13 mouse cellular contexts compared by ENCODE assay signal in genomic region chr6:144498177-144498576, GRCm38 (mm10).
DNase-seq lines count a peak whose midpoint lies in the region; ATAC-seq and TF ChIP-seq lines count a peak whose summit lies in the region.
"Had no signal": no experiment of that assay in that cellular context is flagged by ENCODE, and none has a peak within 500 bp of the region (broad histone marks: within the 10 kb centered on the region; RNA-seq: fewer than 3 reads in every experiment).

No protein-coding gene starts in this region.

- 73% methylated on average over 5 of the region's 5 CpGs for WGBS in liver, embryonic 14.5 days (ENCODE audit: insufficient replicate concordance)
- 88% methylated on average over 5 of the region's 5 CpGs for WGBS in liver, embryonic 11.5 days

- H3K9ac ChIP-seq in liver, embryonic 14.5 days (replicated peaks): no peak overlapping the region
- H3K9ac ChIP-seq in liver, embryonic 11.5 days (ENCODE audit: low read depth, low read length): no peak overlapping the region
- H3K9ac ChIP-seq: forebrain, embryonic 13.5 days had no signal

- H3K4me1 ChIP-seq in liver, embryonic 14.5 days (replicated peaks; ENCODE audit: control insufficient read depth in 2 of 2, insufficient read depth in 2 of 2, low read length in 1 of 2): no peaks in the 10 kb centered on the region
- H3K4me1 ChIP-seq in liver, embryonic 11.5 days (replicated peaks; ENCODE audit: control insufficient read depth, insufficient read depth, low read length): no peaks in the 10 kb centered on the region

- peak; percentile 57 for TF ChIP-seq CTCF in liver, embryonic 14.5 days (IDR thresholded peaks at IDR 0.05; ENCODE audit: low read depth)

- H3K36me3 ChIP-seq in liver, embryonic 14.5 days (replicated peaks; ENCODE audit: control insufficient read depth, insufficient read depth, low read depth): no peaks in the 10 kb centered on the region
- H3K36me3 ChIP-seq in liver, embryonic 11.5 days (ENCODE audit: control insufficient read depth, insufficient read depth, low read length): no peaks in the 10 kb centered on the region

- TF ChIP-seq EP300 in liver, embryonic 14.5 days (IDR thresholded peaks at IDR 0.05; ENCODE audit: low read depth): no peak

- H3K4me2 ChIP-seq in liver, embryonic 14.5 days (ENCODE audit: low read depth): no peak overlapping the region
- no peak overlapping the region for H3K4me2 ChIP-seq in liver, embryonic 11.5 days
- H3K4me2 ChIP-seq: forebrain, embryonic 13.5 days had no signal

- no peaks in the 10 kb centered on the region for H3K9me3 ChIP-seq in liver, embryonic 14.5 days (ENCODE audit: control insufficient read depth, low read length)
- peaks cover 4% of the 10 kb centered on the region; the same call in 1 of the 2 replicates for H3K9me3 ChIP-seq in liver, embryonic 11.5 days (ENCODE audit: control insufficient read depth, low read length)
- H3K9me3 ChIP-seq: forebrain, embryonic 13.5 days had no signal

- H3K27ac ChIP-seq in liver, embryonic 14.5 days: no peak overlapping the region
- H3K27ac ChIP-seq in liver, embryonic 11.5 days (ENCODE audit: low read depth, low read length): no peak overlapping the region
- H3K27ac ChIP-seq: forebrain, embryonic 13.5 days; macrophage had no signal

- no peak for ATAC-seq in CD4-positive, CD25-positive, alpha-beta regulatory T cell, adult 4 months
- ATAC-seq in liver, embryonic 14.5 days (ENCODE audit: insufficient read depth): no peak
- no peak for ATAC-seq in liver, embryonic 11.5 days (replicated peaks; ENCODE audit: low FRiP score)
- ATAC-seq: activated CD4-positive, CD25-positive, alpha-beta regulatory T cell, adult 4 months; forebrain, embryonic 13.5 days had no signal

- no peak overlapping the region for H3K4me3 ChIP-seq in liver, embryonic 14.5 days (ENCODE audit: insufficient read depth in 1 of 2, low read depth in 2 of 2, low read length in 2 of 2)
- H3K4me3 ChIP-seq in liver, embryonic 11.5 days (ENCODE audit: low read depth, low read length): no peak overlapping the region
- H3K4me3 ChIP-seq: forebrain, embryonic 13.5 days had no signal

- H3K27me3 ChIP-seq in liver, embryonic 14.5 days (ENCODE audit: control insufficient read depth, insufficient read depth, low read length): no peaks in the 10 kb centered on the region
- no peaks in the 10 kb centered on the region for H3K27me3 ChIP-seq in liver, embryonic 11.5 days (replicated peaks; ENCODE audit: control insufficient read depth, insufficient read depth, low read length)
- H3K27me3 ChIP-seq: forebrain, embryonic 13.5 days had no signal

- peak; percentile 29 for DNase-seq in CD4-positive, CD25-positive, alpha-beta regulatory T cell, adult 2 months (ENCODE audit: low read depth, low spot score)
- no peak for DNase-seq in liver, embryonic 14.5 days (ENCODE audit: low read depth in 3 of 3, low spot score in 3 of 3)
- no peak for DNase-seq in liver, embryonic 11.5 days (ENCODE audit: low spot score)
- DNase-seq in ZHBTc4 (ENCODE audit: low read depth, low spot score): peak; percentile 68
- DNase-seq in thymus, postnatal 0 days (ENCODE audit: low spot score): peak; percentile 5
- DNase-seq in gastrocnemius, postnatal 4 days (ENCODE audit: low spot score in 2 of 2): no peak
- DNase-seq in MN1 (ENCODE audit: low spot score): no peak
- DNase-seq: gastrocnemius, postnatal 36 days; left cerebral cortex, postnatal 4 days had no signal

Comparison
In these comparisons a context has a peak if more than half of its experiments do, and no peak if none do; other contexts are left out.
1. DNase-seq: peak in CD4-positive, CD25-positive, alpha-beta regulatory T cell, adult 2 months (single experiment), ZHBTc4 (single experiment) and thymus, postnatal 0 days (single experiment); none in liver, embryonic 14.5 days (0 of 3), liver, embryonic 11.5 days (single experiment), gastrocnemius, postnatal 4 days (0 of 2) and MN1 (single experiment).